Mouse (Mus musculus): ENCODE measurements around the gene Rps6ka2.
"Not testable (repeated sequence)": the region's sequence is repeated elsewhere in the genome, so short reads cannot be mapped to it uniquely, and the experiment has no call there.

The Rps6ka2 gene

DNA sequence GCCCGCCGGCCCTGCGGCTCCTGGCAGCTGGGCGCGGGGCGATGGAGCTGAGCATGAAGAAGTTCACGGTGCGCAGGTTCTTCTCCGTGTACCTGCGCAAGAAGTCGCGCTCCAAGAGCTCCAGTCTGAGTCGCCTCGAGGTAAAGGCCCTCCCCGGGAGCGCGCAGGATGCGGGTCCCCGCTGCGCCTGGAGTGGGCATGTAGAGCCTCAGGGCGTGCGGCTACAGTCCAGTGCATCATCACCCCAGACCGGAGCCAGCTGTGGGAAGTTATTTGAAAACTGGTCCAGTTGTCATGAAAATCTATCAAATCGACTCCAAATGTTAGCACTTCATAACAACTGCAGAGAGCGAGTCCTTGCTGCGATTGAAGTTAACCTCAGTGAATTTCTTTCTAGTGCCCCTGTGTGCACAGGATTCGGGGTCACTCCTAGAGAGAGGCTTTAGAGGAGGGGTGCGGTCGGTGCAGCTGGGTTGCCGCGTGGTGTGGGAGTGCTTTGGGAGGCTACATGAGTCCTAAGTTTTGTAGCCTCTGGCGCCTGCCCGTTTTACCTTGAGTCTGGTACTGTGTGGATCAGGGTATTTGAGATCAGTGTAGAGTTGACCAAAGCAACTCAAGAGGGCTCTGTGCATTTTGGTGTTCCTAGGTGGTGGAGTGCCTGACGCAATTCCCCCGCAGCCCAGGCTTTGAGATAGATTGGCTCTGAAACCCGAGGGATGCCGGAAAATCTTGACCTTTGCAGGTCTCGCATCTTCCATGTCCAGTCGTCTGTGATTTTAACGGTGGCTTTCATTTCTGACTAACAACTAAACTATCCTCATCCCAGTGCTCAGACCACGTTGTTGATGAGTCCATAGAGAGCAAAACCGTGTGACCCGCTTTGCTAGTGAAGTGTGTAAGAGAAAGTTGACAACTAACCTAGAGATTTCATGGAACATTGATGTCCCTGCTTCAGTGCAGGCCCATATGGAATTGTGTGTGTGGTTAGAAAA lies 685 bp downstream of the Rps6ka2 start:
- no peak for DNase-seq (ENCODE audit: low read depth, low spot score)

DNA sequence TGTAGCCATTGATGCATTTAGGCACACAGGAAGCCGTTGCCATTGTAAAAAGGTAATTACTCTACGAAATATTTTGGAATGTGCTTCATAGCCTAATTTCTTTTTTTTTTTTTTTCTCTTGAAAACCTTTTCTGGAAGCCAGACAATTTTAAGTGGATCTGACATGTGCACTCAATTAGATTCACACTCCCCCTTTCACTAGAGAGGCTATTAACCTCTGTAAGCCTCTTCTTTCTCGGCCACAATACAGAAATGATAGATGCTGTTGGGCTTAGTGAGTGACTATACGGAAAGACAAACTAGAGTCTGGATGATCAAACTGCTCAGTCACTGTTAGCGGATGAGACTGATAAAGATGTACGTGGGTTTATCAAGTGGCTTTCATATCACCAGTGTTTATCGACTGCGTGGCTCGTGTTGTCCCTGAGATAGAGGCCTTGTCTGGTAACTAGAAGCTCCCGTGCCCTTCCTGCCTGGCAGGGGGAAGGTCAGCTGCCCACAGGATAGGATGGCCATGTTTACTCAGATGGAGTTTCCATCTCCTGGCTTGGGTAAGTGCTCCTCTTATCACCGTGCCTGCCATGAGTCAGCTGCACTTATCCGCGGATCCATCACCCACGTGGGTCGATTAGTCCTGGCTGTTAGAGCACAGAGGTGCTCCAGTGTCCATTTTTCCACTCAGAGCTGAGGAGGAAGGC lies 3.6 kb downstream of the Rps6ka2 start:
- DNase-seq (ENCODE audit: low read depth, low spot score): no peak

DNA sequence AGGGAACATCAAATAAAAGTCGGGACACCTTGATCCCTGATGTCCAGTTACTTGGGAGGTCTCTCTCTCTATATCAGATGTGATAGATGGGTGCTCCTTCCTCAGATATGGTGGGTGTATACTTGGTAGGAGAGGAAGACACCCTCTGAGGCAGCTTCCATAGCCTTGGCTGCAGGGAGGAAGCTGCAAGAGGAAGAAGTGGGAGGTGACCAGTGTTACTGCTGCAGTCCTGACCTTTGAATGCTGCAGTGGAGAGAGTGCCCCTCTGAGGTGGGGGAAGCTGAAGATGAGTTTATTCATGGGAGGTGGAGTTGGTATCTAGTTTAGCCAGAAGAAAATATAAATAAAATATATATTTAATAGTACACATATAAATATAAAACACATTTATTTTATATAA lies 5.4 kb downstream of the Rps6ka2 start:
- DNase-seq (ENCODE audit: low read depth, low spot score): no peak

DNA sequence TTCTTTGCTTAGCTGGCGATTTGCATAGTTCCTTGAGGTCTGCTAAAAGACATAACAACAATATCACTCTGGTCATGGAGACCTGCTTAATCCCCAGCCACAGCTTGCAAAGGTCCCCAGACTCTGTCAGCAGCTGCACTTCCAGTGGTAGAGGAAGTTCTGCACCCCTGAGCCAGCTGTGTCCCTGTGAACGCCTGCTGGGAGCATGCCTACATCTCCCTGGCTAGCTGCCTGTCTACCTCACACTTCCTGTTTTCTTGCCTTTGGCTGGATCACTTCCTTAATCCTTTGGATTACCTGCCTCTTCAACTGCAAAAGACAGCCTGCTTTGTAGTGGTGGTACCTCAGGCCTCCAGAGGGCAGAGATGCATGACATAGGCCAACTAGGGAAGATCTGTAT lies 6.5 kb downstream of the Rps6ka2 start:
- no peak for DNase-seq (ENCODE audit: low read depth, low spot score)

DNA sequence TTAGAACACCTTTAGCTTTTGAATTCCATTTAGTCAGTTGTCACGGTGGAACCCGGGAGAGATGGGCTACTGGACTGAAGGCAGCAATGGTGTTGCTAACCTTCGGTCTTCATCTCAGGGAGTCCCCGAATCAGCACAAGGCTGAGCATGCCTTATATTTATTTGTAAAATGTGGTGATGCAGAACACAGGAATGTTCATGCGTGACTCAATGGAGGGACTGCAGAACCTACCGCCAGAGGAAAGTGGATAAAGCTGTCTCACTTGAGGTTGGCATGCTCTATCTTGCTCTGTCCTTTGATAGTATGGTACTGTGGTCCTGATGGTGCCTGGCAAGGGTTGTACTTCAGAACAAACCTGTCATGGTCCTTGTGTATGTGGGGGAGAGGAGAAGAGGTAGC lies 8.3 kb downstream of the Rps6ka2 start:
- no peak for DNase-seq (ENCODE audit: low read depth, low spot score)

DNA sequence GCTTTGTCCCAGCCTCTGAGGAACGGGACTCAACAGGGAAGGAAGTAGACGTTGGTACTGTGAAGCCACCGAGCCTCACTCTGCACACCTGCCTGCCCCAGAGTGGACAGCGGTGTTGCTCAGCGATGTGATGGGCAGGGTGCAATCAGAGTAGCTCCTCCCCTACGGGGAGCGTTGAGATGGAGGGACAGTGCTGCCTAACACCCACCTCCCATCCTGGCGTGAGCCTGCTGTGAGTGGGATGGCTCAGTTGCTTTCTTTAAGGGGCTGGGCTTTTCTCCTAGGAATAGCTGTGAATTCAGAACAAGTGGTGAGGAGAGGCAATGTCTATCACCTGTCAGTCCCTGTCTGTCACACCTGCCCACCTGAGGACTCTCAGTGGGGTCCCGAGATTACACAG lies 12.3 kb downstream of the Rps6ka2 start:
- no peak for DNase-seq (ENCODE audit: low read depth, low spot score)

DNA sequence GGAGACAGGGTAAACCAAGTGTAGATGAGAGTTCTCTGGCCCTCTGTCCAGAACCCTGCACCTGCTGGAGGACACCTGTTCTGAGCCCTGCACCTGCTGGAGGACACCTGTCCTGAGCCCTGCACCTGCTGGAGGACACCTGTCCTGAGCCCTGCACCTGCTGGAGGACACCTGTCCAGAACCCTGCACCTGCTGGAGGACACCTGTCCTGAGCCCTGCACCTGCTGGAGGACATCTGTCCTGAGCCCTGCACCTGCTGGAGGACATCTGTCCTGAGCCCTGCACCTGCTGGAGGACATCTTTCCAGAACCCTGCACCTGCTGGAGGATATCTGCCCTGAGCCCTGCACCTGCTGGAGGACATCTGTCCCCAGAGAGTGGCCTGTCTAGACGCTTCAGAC lies 17.1 kb downstream of the Rps6ka2 start:
- not testable (repeated sequence) for DNase-seq (ENCODE audit: low read depth, low spot score)

DNA sequence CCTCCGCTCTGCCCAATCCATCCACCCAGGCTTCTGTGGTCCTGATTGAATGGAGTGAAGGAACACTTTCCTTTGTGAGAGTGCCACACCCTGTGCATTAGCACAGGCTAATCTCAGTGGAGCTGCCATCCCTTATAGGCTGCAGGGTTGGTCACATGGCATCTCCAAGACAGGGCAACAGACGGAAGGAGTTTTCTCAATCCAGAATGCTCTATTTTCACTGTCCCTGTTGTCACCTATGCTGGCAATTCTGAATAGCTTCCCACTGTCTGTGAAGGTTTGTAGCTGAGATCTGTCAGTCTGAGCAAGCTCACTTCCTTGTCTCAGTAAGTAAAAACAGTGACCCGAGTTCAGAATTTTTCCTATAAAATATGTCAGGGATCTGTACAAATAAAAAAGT lies 19.5 kb downstream of the Rps6ka2 start:
- no peak for DNase-seq (ENCODE audit: low read depth, low spot score)

DNA sequence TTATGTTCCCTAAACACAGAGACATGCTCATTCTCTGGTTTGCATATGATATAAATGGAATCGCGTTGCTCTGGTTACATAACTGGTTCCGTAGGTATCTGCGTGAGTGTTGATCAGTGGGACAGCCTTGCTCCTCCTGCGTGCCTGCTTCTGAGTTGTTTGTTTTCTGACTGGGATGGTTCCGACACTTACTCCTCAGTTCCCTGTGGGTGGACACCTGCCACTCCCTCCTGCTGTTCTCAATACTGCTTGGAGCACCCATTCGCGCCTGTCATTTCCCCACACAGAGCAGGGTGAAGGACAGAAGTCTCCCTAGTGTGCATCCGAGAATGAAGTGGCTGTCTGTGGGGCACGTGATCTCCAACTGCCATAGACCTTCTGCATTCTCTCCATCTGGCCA lies 20.1 kb downstream of the Rps6ka2 start:
- no peak for DNase-seq (ENCODE audit: low read depth, low spot score)

DNA sequence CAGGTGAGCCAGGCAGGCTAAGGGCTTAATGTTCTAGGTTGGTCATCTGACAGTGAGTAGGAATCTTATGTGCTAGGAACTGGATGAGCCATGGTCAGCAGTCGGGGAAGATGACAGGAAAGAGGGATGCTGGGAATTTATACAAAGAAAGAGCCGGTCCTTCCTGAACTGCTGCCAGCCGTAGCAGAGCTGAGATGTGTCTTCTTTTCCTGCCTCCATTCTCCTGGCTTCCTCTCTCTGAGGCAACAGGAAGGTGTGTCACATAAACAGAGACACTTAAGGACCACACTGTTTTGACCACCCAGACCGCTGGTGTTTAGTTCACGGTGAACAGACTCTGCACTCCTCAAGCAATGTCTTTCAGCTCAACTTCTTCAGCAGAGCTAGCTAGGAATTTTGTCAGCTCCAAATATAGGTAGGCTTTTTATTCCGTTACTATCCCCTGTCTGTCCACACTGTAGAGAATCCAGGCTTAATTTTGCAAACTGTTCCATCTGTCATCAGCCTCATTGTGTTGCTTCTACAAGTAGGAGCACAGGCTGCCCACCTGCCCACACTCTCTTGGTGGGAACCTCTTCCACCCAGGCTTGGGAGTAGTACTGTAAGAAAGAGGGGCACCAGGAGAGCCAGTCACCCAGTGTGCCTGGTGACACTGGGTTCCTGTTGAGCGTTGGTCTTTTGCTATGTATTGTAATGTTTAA lies 24.4 kb downstream of the Rps6ka2 start:
- no peak for DNase-seq (ENCODE audit: low read depth, low spot score)

DNA sequence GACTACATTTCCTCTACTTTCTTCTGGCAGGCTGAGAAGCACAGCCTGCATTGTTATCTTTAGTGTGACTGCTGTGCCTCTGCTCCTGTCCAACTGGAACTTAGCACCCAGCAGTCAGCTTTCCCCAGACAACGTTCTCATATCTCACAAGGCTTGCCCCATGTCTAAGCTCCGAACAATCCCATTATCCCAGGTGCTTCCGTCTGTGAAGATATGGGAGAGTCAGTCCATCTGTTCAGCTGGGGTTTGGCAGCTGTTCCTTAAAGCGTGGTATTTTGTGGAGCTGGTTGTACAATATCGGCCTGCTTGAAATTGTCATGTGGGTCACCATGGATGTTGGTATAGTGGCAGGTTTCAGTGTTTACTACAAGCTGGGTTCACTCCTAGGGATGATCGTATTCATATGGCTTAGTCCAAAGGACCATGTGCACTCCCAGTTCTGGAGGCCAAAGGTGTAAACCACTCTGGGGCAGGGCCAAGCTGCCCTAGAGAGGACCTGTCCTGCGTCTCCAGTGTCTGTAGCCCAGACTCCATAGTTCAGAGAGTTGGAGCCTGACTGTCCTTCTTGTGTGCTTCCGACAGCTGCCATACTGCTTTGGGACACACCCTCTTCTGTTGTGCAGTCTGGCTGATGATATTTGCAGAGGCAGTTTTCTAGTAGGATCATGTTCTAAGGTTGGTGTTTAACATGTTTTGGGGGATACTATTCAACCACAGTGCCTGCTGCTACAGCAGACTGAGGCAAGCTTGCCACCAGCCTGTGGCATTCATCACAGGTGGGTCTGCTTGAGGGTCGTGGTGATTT lies 27.4 kb downstream of the Rps6ka2 start:
- no peak for DNase-seq (ENCODE audit: low read depth, low spot score)

DNA sequence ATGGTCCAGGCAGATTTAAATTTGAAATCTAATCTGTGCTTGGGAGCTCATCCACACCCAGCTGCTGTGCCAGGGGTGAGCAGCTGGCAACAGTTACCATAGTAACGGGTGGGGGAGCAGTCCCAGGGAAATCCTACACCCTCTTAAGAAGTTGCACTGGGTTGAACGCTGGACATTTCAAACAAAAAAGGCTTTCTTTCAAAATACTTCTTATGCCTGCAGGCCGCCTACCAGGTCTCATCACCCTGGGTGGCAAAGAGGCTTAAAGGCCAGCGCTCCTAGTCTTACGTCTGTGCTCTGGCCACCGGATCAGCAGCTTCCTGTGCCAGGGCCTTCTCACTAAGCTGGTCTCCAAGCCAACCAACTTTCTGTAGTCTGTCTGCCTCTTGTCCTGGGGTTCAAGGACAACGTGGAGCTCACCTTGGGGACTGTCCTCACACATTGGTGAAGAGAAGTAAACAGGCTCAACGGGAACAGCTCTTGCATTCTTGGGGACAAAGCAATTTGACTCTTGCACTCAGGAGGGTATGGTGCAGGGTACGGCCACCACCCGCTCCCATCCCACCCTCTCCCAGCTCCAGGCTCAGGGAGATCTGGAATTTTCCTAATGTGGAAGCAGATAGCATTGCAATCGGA lies 35.0 kb downstream of the Rps6ka2 start:
- peak; percentile 22 for DNase-seq (ENCODE audit: low read depth, low spot score)

DNA sequence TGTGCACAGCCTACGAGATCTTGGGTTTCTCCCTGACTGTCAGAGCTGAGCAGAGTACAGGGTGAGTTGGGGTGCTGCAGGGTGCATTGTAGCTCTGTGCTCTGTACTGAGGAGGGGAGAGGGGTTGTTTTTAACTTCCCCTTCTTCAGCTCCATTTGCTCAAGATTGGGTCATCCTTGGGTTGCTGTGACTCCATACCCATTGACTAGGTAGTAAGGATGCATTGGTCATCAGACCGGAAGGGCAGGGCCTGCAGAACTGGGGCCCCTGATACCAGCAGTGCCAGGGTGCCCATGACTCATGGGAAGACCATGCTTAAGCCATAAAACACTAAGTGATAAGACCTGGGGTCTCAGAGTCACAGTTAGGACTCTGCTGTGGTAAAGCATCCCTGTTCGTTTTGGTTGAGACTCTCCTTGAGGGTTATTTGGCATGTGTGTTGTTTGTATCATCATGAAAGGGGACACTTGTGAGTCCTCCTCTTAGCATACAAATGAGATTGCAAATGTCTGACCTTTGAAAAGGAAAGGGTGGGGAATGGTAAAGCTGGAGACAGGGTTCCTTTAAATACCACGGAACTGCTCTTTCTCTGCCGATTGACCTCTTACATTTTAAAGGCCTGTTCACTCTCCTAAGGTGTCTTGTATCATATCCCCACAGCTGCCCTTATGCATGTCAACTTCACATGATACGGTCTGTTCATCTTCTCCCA lies 36.7 kb downstream of the Rps6ka2 start:
- no peak for DNase-seq (ENCODE audit: low read depth, low spot score)

DNA sequence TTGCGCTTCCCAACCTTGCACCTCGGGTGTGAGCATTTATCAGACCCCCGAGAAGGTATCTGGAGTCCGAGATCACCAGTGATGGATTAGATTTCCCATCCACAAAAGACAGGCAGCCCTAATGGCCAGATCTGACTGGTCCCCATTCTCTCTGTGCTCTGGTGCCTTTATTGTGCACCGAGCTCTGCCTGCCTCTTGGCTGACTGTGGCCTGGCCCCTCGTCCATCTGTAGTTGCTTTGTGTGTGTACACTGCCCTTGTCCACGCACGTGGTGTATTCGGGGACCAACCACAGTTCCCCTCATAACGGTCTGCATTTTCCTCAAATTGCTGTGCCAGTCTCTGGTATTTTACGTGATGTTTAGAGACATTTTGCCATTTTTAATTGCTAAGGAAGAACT lies 40.7 kb downstream of the Rps6ka2 start:
- no peak for DNase-seq (ENCODE audit: low read depth, low spot score)

DNA sequence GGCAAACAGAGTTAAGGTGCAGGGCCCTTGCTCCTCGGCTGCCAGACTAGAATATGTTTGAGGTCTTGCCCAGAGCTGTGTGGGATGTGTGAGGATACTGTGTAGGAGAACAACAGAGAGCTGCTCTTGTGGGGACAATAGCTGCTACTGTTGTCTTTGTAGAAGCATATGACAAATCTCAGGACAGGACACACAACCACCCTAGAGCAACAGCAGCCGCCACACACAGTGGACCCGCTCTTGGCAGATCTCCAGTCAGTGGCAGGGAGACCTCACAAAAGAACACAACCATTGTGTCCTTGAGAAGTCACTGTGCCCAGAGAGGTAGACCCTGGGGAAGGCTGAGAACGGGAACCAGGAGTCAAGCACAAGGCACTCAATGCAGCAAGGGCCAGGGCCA lies 42.0 kb downstream of the Rps6ka2 start:
- DNase-seq (ENCODE audit: low read depth, low spot score): no peak

DNA sequence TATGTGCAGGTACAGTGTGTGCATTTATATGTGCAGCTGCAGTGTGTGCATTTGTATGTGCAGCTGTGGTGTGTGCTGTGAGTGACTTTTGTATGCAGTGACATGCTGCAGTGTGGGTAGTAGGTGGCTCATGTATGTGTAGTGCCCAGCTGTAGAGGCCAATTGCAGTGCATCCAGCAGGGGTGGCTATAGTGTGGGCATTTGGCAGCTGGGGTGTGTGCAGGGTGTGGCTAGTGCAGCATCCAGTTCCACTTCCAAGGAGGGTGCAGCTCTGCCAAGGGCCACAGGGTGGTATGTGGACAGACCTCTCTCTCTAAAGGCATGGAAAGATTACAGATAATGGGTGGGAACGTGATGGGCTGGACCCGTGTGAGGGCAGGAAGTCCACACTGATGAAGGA lies 43.3 kb downstream of the Rps6ka2 start:
- DNase-seq (ENCODE audit: low read depth, low spot score): no peak

DNA sequence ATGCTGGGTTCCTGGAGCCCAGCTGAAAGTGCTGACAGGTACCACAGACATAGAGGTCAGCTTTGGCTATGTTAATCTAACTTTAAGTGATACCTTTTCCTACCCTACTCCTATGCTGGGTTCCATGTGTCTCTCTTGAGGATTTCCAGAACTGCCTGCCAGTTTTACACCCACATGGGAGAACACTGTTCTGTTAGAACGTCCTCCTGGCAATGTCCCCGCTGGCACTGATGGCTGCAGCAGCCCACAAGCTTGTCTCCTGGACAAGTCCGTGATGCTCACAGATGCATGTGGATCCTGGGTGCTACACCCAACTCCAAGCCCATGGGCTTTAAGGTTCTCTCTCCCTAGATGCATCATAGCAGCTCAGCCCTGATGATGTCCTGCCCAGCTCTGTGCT lies 44.1 kb downstream of the Rps6ka2 start:
- DNase-seq (ENCODE audit: low read depth, low spot score): no peak

DNA sequence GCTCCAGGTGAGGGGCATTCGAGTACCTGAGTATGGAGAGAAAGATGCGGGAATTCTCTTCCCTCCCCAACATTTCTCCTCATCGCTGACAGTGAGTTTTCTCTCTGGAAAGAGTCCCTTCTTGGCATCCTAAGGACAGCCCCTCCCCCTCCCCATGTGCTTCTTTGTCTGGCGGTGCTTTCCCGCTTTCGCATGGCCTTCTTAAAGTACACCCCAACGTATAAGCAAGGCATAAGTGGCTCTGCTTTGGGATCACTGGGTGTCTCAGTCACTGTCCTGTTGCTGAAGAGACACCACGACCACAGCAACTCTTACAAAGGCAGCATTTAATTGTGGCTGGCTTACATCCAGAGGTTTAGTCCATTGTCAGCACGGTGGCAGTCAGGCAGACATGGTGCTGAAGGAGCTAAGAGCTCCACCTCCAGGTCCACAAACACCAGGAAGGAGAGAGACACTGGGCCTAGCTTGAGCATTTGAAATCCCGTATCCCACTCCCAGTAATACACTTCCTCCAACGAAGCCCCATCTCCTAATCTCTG lies 47.9 kb downstream of the Rps6ka2 start:
- no peak for DNase-seq (ENCODE audit: low read depth, low spot score)

DNA sequence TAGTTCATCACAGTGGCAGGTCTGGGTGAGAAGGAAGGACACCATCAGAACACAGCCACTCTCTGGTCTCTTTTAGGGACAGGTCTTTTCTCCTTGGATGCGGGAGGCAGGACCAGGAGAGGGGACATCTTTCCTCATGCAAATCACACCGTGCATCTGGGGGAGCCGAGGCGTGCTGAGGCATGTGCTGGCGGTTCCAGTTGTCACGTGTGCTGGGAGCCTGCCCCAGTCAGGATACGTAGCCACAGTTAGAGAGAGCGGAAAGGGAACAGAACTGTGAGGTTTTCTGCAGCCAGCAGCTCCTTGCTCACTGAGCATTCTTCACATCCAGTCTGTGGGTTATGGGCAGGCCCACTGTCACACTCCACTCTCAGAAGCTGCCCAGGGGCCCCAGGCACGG lies 48.5 kb downstream of the Rps6ka2 start:
- DNase-seq (ENCODE audit: low read depth, low spot score): no peak
